Mouse (Mus musculus): ENCODE results near the gene Cpsf4l.

DNA sequence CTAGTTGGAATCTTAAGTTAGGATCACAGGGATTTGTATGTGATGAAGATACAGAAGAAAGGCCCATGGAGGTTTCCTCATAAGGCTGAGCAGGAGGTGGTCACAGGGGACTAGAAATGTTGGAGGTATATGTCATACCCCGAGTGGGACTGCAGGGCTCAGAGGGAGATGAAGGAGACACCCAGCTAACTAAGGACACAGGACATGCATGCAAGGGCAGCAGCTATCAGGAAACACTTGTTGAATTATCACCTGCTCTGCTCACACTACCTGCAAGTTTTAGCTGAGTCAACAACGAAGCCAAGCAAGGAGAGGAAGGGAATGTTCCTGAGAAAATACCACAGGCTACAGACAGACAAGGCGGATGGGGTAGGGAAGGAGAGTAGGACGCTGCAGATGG lies 42.1 kb downstream of the Cpsf4l start:
- TF ChIP-seq POLR2A (IDR thresholded peaks at IDR 0.05; ENCODE audit: control insufficient read depth, extremely low read depth, insufficient read depth, low read length, poor library complexity) (no peak), CTCF (IDR thresholded peaks at IDR 0.05; ENCODE audit: borderline replicate concordance, control insufficient read depth, extremely low read depth, insufficient read depth, low read length, poor library complexity) (no peak)
